21 mouse cellular contexts compared by ENCODE assay signal in the genomic region with DNA sequence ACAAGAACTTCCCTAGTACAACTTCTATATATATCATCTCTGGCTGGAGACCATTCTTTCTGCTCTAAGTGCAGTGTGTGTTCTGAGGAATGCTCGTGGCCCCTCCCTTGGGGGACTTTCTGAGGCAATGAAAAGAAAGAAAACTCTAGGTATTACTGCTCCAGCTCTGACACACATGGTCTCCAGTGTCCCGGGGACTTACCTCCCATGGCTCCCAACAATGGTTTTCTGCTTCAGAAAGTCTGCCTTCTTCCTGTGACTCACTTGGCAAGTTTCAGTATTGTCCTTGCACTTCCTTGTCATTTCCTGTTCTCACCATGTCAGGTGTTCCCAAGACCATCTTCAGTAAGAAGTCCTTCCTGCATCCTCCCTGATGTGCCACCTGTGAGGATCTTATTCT.
DNase-seq lines count a peak whose midpoint lies in the region; ATAC-seq lines count a peak whose summit lies in the region.
"Had no signal": no experiment of that assay in that cellular context is flagged by ENCODE, and none has a peak within 500 bp of the region (broad histone marks: within the 10 kb centered on the region; RNA-seq: fewer than 3 reads in every experiment).

No protein-coding gene starts in this region.

- intact Hi-C loops in left cerebral cortex, postnatal 14 days (cut with DNase I) = no loop called here

- H3K4me2 ChIP-seq in intestine, embryonic 16.5 days (ENCODE audit: low read depth, low read length) = no peak overlapping the region
- no peak overlapping the region for H3K4me2 ChIP-seq in intestine, embryonic 15.5 days (replicated peaks)
- H3K4me2 ChIP-seq: embryonic facial prominence, embryonic 13.5 days; forebrain, embryonic 12.5 days; heart, embryonic 12.5 days; hindbrain, embryonic 12.5 days had no signal

- 55% methylated on average over 2 of the region's 2 CpGs for WGBS in intestine, embryonic 16.5 days
- 70% methylated on average over 2 of the region's 2 CpGs for WGBS in intestine, embryonic 15.5 days

- H3K27ac ChIP-seq in intestine, embryonic 16.5 days (ENCODE audit: low read length) = 0 out of 2 replicates have a peak overlapping the region, but pooled peaks have one; percentile 4
- no peak overlapping the region for H3K27ac ChIP-seq in intestine, embryonic 15.5 days
- H3K27ac ChIP-seq: embryonic facial prominence, embryonic 13.5 days; forebrain, embryonic 12.5 days; hindbrain, embryonic 12.5 days; hindbrain, postnatal 0 days had no signal

- no peak for ATAC-seq in intestine, embryonic 16.5 days
- no peak for ATAC-seq in intestine, embryonic 15.5 days
- ATAC-seq: activated CD4-positive, CD25-positive, alpha-beta regulatory T cell, adult 4 months; forebrain, embryonic 16.5 days; hindbrain, postnatal 0 days had no signal

- H3K36me3 ChIP-seq in intestine, embryonic 16.5 days (ENCODE audit: control insufficient read depth, insufficient read depth, low read length) = no peaks in the 10 kb centered on the region
- H3K36me3 ChIP-seq in intestine, embryonic 15.5 days = no peaks in the 10 kb centered on the region
- H3K36me3 ChIP-seq: embryonic facial prominence, embryonic 13.5 days; forebrain, embryonic 12.5 days; G1E; heart, embryonic 12.5 days; hindbrain, embryonic 12.5 days had no signal

- no peak overlapping the region for H3K9ac ChIP-seq in intestine, embryonic 16.5 days (ENCODE audit: low read depth, low read length)
- no peak overlapping the region for H3K9ac ChIP-seq in intestine, embryonic 15.5 days
- H3K9ac ChIP-seq: embryonic facial prominence, embryonic 13.5 days; forebrain, embryonic 12.5 days; heart, embryonic 12.5 days; hindbrain, embryonic 12.5 days had no signal

- no peaks in the 10 kb centered on the region for H3K4me1 ChIP-seq in intestine, embryonic 16.5 days (ENCODE audit: control insufficient read depth, insufficient read depth, low read length)
- H3K4me1 ChIP-seq in intestine, embryonic 15.5 days (replicated peaks) = no peaks in the 10 kb centered on the region
- H3K4me1 ChIP-seq: forebrain, embryonic 12.5 days; hindbrain, embryonic 12.5 days had no signal

- no peak overlapping the region for H3K4me3 ChIP-seq in intestine, embryonic 16.5 days (ENCODE audit: low read length)
- H3K4me3 ChIP-seq in intestine, embryonic 15.5 days (replicated peaks) = no peak overlapping the region
- H3K4me3 ChIP-seq: embryonic facial prominence, embryonic 13.5 days; forebrain, embryonic 12.5 days; heart, embryonic 12.5 days; hindbrain, embryonic 12.5 days had no signal

- DNase-seq in CD4-positive helper T cell, adult 2 months (ENCODE audit: low read depth, low spot score) = peak; percentile 7
- DNase-seq in induced T-regulatory cell, adult 2 months (ENCODE audit: low read depth) = peak; percentile 7
- DNase-seq in left cerebral cortex, postnatal 14 days (ENCODE audit: low spot score in 2 of 2) = no peak
- no peak for DNase-seq in layer of hippocampus, adult 9-11 months
- no peak for DNase-seq in embryo, embryonic 9.5 days (ENCODE audit: extremely low spot score)
- DNase-seq: adrenal gland, postnatal 14 days; cerebellum, adult 11-12 months; cerebellum, adult 9-10 months; cerebellum, postnatal 25 days; gastrocnemius, postnatal 10 days; heart, postnatal 4 days had no signal

- no peaks in the 10 kb centered on the region for H3K27me3 ChIP-seq in intestine, embryonic 16.5 days (replicated peaks; ENCODE audit: control insufficient read depth, insufficient read depth, low read length)
- H3K27me3 ChIP-seq in intestine, embryonic 15.5 days (replicated peaks) = no peaks in the 10 kb centered on the region
- H3K27me3 ChIP-seq: embryonic facial prominence, embryonic 13.5 days; forebrain, embryonic 12.5 days; heart, embryonic 12.5 days; hindbrain, embryonic 12.5 days had no signal

- H3K9me3 ChIP-seq in intestine, embryonic 16.5 days (ENCODE audit: control insufficient read depth, low read length) = no peaks in the 10 kb centered on the region
- H3K9me3 ChIP-seq in intestine, embryonic 15.5 days = no peaks in the 10 kb centered on the region
- H3K9me3 ChIP-seq: embryonic facial prominence, embryonic 13.5 days; forebrain, embryonic 12.5 days; G1E; heart, embryonic 12.5 days; hindbrain, embryonic 12.5 days had no signal

Comparison
In these comparisons a context has a peak if more than half of its experiments do, and no peak if none do; other contexts are left out.
1. DNase-seq: peak in CD4-positive helper T cell, adult 2 months (single experiment) and induced T-regulatory cell, adult 2 months (single experiment); none in left cerebral cortex, postnatal 14 days (0 of 2), layer of hippocampus, adult 9-11 months (single experiment) and embryo, embryonic 9.5 days (single experiment).